8 mouse cellular contexts compared by ENCODE assay signal in genomic region chr2:157635670-157636069, GRCm38 (mm10).
DNase-seq lines count a peak whose midpoint lies in the region; ATAC-seq and TF ChIP-seq lines count a peak whose summit lies in the region.

No protein-coding gene starts in this region.

- no peak overlapping the region for H3K9ac ChIP-seq in heart, embryonic 11.5 days (ENCODE audit: low read depth, low read length)
- H3K9ac ChIP-seq in intestine, embryonic 16.5 days (ENCODE audit: low read depth, low read length), result no peak overlapping the region
- no peak overlapping the region for H3K9ac ChIP-seq in midbrain, postnatal 0 days (replicated peaks; ENCODE audit: low read length, poor library complexity, severe bottlenecking)

- no peaks in the 10 kb centered on the region for H3K36me3 ChIP-seq in heart, embryonic 11.5 days (ENCODE audit: control insufficient read depth, insufficient read depth, low read length)
- H3K36me3 ChIP-seq in intestine, embryonic 16.5 days (ENCODE audit: control insufficient read depth, insufficient read depth, low read length), result no peaks in the 10 kb centered on the region
- H3K36me3 ChIP-seq in midbrain, postnatal 0 days (ENCODE audit: insufficient read depth, low read length), result no peaks in the 10 kb centered on the region
- no peaks in the 10 kb centered on the region for H3K36me3 ChIP-seq in testis, adult 2 months (ENCODE audit: control insufficient read depth, insufficient read depth, low read length)

- peak; percentile 95 for TF ChIP-seq CTCF in gastrocnemius, adult 2 months (IDR thresholded peaks at IDR 0.05)
- peak; percentile 97 for TF ChIP-seq CTCF in midbrain, postnatal 0 days (IDR thresholded peaks at IDR 0.05)
- TF ChIP-seq CTCF in testis, adult 2 months (IDR thresholded peaks at IDR 0.05; ENCODE audit: control insufficient read depth, insufficient read depth, insufficient replicate concordance, low read depth, low read length), result peak; percentile 85; the same call in 1 of the 2 replicates

- no peak overlapping the region for H3K4me3 ChIP-seq in heart, embryonic 11.5 days (ENCODE audit: low read depth, low read length)
- no peak overlapping the region for H3K4me3 ChIP-seq in gastrocnemius, adult 2 months
- H3K4me3 ChIP-seq in intestine, embryonic 16.5 days (ENCODE audit: low read length), result no peak overlapping the region
- H3K4me3 ChIP-seq in midbrain, postnatal 0 days (ENCODE audit: low read depth, low read length), result no peak overlapping the region
- no peak overlapping the region for H3K4me3 ChIP-seq in testis, adult 2 months (ENCODE audit: control insufficient read depth, low read depth, low read length)

- H3K4me2 ChIP-seq in heart, embryonic 11.5 days, result no peak overlapping the region
- no peak overlapping the region for H3K4me2 ChIP-seq in intestine, embryonic 16.5 days (ENCODE audit: low read depth, low read length)
- no peak overlapping the region for H3K4me2 ChIP-seq in midbrain, postnatal 0 days (ENCODE audit: low read depth, low read length, poor library complexity, severe bottlenecking)

- no peak for ATAC-seq in heart, embryonic 11.5 days (replicated peaks; ENCODE audit: insufficient number of reproducible peaks, low FRiP score, low TSS enrichment)
- ATAC-seq in intestine, embryonic 16.5 days, result peak; percentile 44; the same call in 1 of the 2 replicates
- peak; percentile 52; the same call in 1 of the 2 replicates for ATAC-seq in midbrain, postnatal 0 days (ENCODE audit: low FRiP score)

- no peak for TF ChIP-seq POLR2A in testis, adult 2 months (IDR thresholded peaks at IDR 0.05; ENCODE audit: control insufficient read depth, low read depth, low read length)

- no peak overlapping the region for H3K27ac ChIP-seq in heart, embryonic 11.5 days (ENCODE audit: low read depth, low read length)
- no peak overlapping the region for H3K27ac ChIP-seq in gastrocnemius, adult 2 months
- H3K27ac ChIP-seq in intestine, embryonic 16.5 days (ENCODE audit: low read length), result no peak overlapping the region
- no peak overlapping the region for H3K27ac ChIP-seq in midbrain, postnatal 0 days (ENCODE audit: low read depth, low read length)
- H3K27ac ChIP-seq in testis, adult 2 months (ENCODE audit: control insufficient read depth, insufficient read depth, low read depth, low read length), result no peak overlapping the region

- no peaks in the 10 kb centered on the region for H3K4me1 ChIP-seq in heart, embryonic 11.5 days (ENCODE audit: control insufficient read depth, insufficient read depth, low read length)
- no peaks in the 10 kb centered on the region for H3K4me1 ChIP-seq in intestine, embryonic 16.5 days (ENCODE audit: control insufficient read depth, insufficient read depth, low read length)
- H3K4me1 ChIP-seq in midbrain, postnatal 0 days (ENCODE audit: insufficient read depth, low read length), result no peaks in the 10 kb centered on the region
- no peaks in the 10 kb centered on the region; the same call in 1 of the 2 replicates for H3K4me1 ChIP-seq in testis, adult 2 months (ENCODE audit: control insufficient read depth, insufficient read depth, low read length)

- H3K27me3 ChIP-seq in heart, embryonic 11.5 days (ENCODE audit: control insufficient read depth, insufficient read depth, low read length), result no peaks in the 10 kb centered on the region; the same call in 1 of the 2 replicates
- no peaks in the 10 kb centered on the region for H3K27me3 ChIP-seq in intestine, embryonic 16.5 days (replicated peaks; ENCODE audit: control insufficient read depth, insufficient read depth, low read length)
- H3K27me3 ChIP-seq in midbrain, postnatal 0 days (ENCODE audit: insufficient read depth, low read length), result no peaks in the 10 kb centered on the region
- H3K27me3 ChIP-seq in testis, adult 2 months (ENCODE audit: control insufficient read depth, insufficient read depth, low read length), result no peaks in the 10 kb centered on the region

- no peaks in the 10 kb centered on the region for H3K9me3 ChIP-seq in heart, embryonic 11.5 days (replicated peaks; ENCODE audit: control insufficient read depth, low read length)
- no peaks in the 10 kb centered on the region for H3K9me3 ChIP-seq in intestine, embryonic 16.5 days (ENCODE audit: control insufficient read depth, low read length)
- H3K9me3 ChIP-seq in midbrain, postnatal 0 days (ENCODE audit: low read length), result no peaks in the 10 kb centered on the region

- WGBS in heart, embryonic 11.5 days (ENCODE audit: insufficient replicate concordance), result 11% methylated on average over 14 of the region's 14 CpGs
- WGBS in intestine, embryonic 16.5 days, result 6% methylated on average over 14 of the region's 14 CpGs
- 3% methylated on average over 14 of the region's 14 CpGs for WGBS in midbrain, postnatal 0 days

- intact Hi-C loops in gastrocnemius, adult 2 months (cut with DNase I), result loop anchor here (1.0 to 10.0 kb wide), 3 partner anchors 240 to 349 kb away; no protein-coding TSS in a partner anchor
- intact Hi-C loops in left cerebral cortex, postnatal 36 days (cut with DNase I), result no loop called here

- DNase-seq in heart, adult 11 months, result peak; percentile 94
- peak; percentile 97 to 98 for DNase-seq in cerebellum, postnatal 10 days
- peak; percentile 86 for DNase-seq in gastrocnemius, adult 2 months
- DNase-seq in left cerebral cortex, postnatal 36 days (ENCODE audit: low spot score in 2 of 2), result peak; percentile 77 to 88
- peak; percentile 93 for DNase-seq in midbrain, postnatal 0 days (ENCODE audit: low spot score)
